Mouse (Mus musculus) urinary bladder, postnatal 25 days (tissue): ENCODE data around the gene Gm21586.
"Not testable (repeated sequence)": the region's sequence is repeated elsewhere in the genome, so short reads cannot be mapped to it uniquely, and the experiment has no call there.

Experiments used
- DNase-seq: peaks from one replicate; pipeline ENCODE4 v3.0.0; 2022; ENCODE audit warnings: low spot score

Gene Gm21586

GRCm38 (mm10) chr4:42439078-42439477 is at the start of gene Gm21586:
Gene Gm21586, plus strand, starts transcription at chr4:42439378.
- DNase-seq = not testable (repeated sequence)

DNA sequence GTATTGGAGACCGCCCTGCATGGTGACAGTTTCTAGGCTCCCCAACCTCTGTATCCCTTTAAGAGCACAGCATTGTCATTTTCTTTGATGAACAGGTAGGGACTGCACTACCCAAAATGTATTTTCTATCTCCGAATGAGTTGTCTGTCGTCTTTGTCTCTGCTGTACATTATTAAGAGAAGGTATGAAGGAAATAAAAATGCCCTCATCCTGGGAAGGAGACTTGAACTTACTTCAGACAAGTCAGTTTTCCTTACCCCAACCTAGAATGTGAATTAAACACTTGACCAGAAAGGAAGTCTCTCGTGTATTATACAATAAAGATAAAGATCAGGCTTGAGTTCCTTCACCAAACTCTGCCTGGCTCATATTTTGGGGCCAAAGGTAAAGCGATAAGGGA is 27.3 kb downstream of the Gm21586 start, which contains the start of gene Gm2163:
Gene Gm2163 (plus strand): TSS at position 301 of the 400 bp plus-strand sequence.
- not testable (repeated sequence) for DNase-seq
